Mouse (Mus musculus) hindbrain, embryonic 14.5 days (tissue): Measurements from ENCODE around the gene Flad1. TPM values are rescaled to one million over a fixed set of nuclear protein-coding genes. Genes with fewer than 3 reads are reported as not detected.

ENCODE experiments used
- ATAC-seq: fragments of 200-750 bp; cut with Nextera tagmentation; 2 replicates; pipeline ENCODE4 v1.8.0; 2017; ENCODE audit warnings: moderate number of reproducible peaks, mild to moderate bottlenecking, moderate TSS enrichment, moderate library complexity; ENCODE audit not compliant: low FRiP score
- DNase-seq: peaks from one replicate; pipeline ENCODE4 v3.0.0-alpha.2; 2015; ENCODE audit warnings: low spot score
- H3K27ac ChIP-seq: fragments of 300-500 bp; sonication (generic); 2 replicates; pipeline ENCODE4 v1.5.1; 2014; ENCODE audit warnings: mild to moderate bottlenecking, moderate library complexity
- H3K27me3 ChIP-seq: fragments of 300-500 bp; sonication (generic); 2 replicates; pipeline ENCODE4 v1.6.1; 2014; ENCODE audit warnings: mild to moderate bottlenecking, low read length, mixed read lengths; ENCODE audit not compliant: control insufficient read depth, insufficient read depth
- H3K36me3 ChIP-seq: fragments of 300-500 bp; sonication (generic); replicated peaks from 2 replicates; pipeline ENCODE4 v1.6.1; 2014; ENCODE audit not compliant: control insufficient read depth, insufficient read depth
- H3K4me1 ChIP-seq: fragments of 300-500 bp; sonication (generic); replicated peaks from 2 replicates; pipeline ENCODE4 v1.6.1; 2014; ENCODE audit warnings: antibody characterized with exemption, low read length, mixed read lengths; ENCODE audit not compliant: control insufficient read depth, insufficient read depth
- H3K4me2 ChIP-seq: fragments of 300-500 bp; sonication (generic); replicated peaks from 2 replicates; pipeline ENCODE4 v1.6.1; 2014; ENCODE audit warnings: mild to moderate bottlenecking, moderate library complexity
- H3K4me3 ChIP-seq: fragments of 300-500 bp; sonication (generic); replicated peaks from 2 replicates; pipeline ENCODE4 v1.5.1; 2014; ENCODE audit warnings: mild to moderate bottlenecking, low read length
- H3K9ac ChIP-seq: fragments of 300-500 bp; sonication (generic); 2 replicates; pipeline ENCODE4 v1.6.1; 2014
- H3K9me3 ChIP-seq: fragments of 300-500 bp; sonication (generic); 2 replicates; pipeline ENCODE4 v1.6.1; 2016; ENCODE audit warnings: low read length; ENCODE audit not compliant: control insufficient read depth
- WGBS: fragments of 180-500 bp; shearing (Covaris S2); extraction: QIAGEN DNeasy Blood & Tissue Kit; methylation state at CpG from one replicate; pipeline ENCODE4 v1.1.7; 2014; 5-methylcytosine and 5-hydroxymethylcytosine counted together
- polyA plus RNA-seq: library from polyadenylated mRNA; unstranded; fragments of >200 nt; fragmentation: Nextera tagmentation; extraction: Ambion mirVana; gene quantifications from 2 replicates; pipeline ENCODE4 v1.2.1, GENCODE M21; 2014

Flad1 gene
- polyA plus RNA-seq, 1 experiment from 2014 or later, result 30.8 TPM

- Histone ChIP-seq H3K27me3 (0 out of 2 replicates have a peak, but pooled peaks cover 5% of the 10 kb centered on the region), H3K4me2 (no peak overlapping the region), H3K27ac (no peak overlapping the region), H3K4me1 (peaks cover 26% of the 10 kb centered on the region), H3K4me3 (no peak overlapping the region), H3K9me3 (no peaks in the 10 kb centered on the region), H3K36me3 (no peaks in the 10 kb centered on the region), H3K9ac (no peak overlapping the region)
- ATAC-seq, result no peak
- DNase-seq, result no peak
- WGBS, result 71% methylated on average over 11 of the region's 11 CpGs
Measured at GRCm38 (mm10) chr3:89388134-89388881, 23.4 kb downstream of the Flad1 start.

GRCm38 (mm10) chr3:89387632-89388031, 24.0 kb downstream of the Flad1 start:
- Histone ChIP-seq H3K4me1 (peaks cover 21% of the 10 kb centered on the region), H3K27ac (no peak overlapping the region), H3K27me3 (0 out of 2 replicates have a peak, but pooled peaks cover 5% of the 10 kb centered on the region), H3K4me2 (no peak overlapping the region), H3K9me3 (no peaks in the 10 kb centered on the region), H3K36me3 (no peaks in the 10 kb centered on the region), H3K4me3 (no peak overlapping the region), H3K9ac (no peak overlapping the region)
- DNase-seq (no peak), ATAC-seq (no peak)
- WGBS, result 80% methylated on average over 11 of the region's 11 CpGs

- Histone ChIP-seq H3K4me3 (no peak overlapping the region), H3K4me2 (no peak overlapping the region), H3K36me3 (no peaks in the 10 kb centered on the region), H3K9ac (no peak overlapping the region), H3K4me1 (peaks cover 14% of the 10 kb centered on the region), H3K9me3 (no peaks in the 10 kb centered on the region), H3K27ac (no peak overlapping the region), H3K27me3 (no peaks in the 10 kb centered on the region)
- no peak for ATAC-seq
- 52% methylated on average over 16 of the region's 17 CpGs for WGBS
- no peak for DNase-seq
Measured at GRCm38 (mm10) chr3:89386438-89387420, 24.9 kb downstream of the Flad1 start.

DNA sequence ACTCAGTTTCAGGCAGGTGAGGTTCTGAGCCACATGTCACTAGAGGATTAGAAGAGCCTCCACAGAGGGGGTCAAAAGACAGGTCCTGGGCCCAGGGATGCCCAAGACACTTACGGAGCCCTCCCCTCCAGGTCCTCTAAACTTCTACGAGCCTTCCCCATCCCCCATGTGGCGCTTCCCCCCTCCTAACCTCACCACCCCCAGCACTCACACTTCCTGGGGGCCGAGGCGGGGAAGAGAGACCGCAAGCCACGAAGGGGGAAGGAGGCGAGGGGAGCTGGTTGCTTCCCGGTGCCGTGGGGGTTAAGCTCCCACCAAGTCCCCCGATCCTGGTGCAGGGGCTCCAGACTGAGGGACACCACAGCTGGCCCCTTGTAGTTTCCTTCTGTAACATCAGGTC, 26.2 kb downstream of the Flad1 start:
- no peaks in the 10 kb centered on the region for H3K9me3 ChIP-seq
- no peaks in the 10 kb centered on the region for H3K27me3 ChIP-seq
- H3K36me3 ChIP-seq, result no peaks in the 10 kb centered on the region
- ATAC-seq (no peak), DNase-seq (no peak)
- H3K27ac ChIP-seq, result no peak overlapping the region
- H3K4me3 ChIP-seq, result no peak overlapping the region
- WGBS, result 45% methylated on average over 11 of the region's 11 CpGs
- H3K4me2 ChIP-seq, result no peak overlapping the region
- no peak overlapping the region for H3K9ac ChIP-seq
- H3K4me1 ChIP-seq, result peaks cover under 1% of the 10 kb centered on the region; the same call in 1 of the 2 replicates

GRCm38 (mm10) chr3:89384331-89385076, 27.2 kb downstream of the Flad1 start:
- ATAC-seq (no peak), DNase-seq (no peak)
- no peaks in the 10 kb centered on the region for H3K4me1 ChIP-seq
- WGBS, result 77% methylated on average over 12 of the region's 12 CpGs
- no peaks in the 10 kb centered on the region for H3K36me3 ChIP-seq
- no peak overlapping the region for H3K4me3 ChIP-seq
- H3K9me3 ChIP-seq, result no peaks in the 10 kb centered on the region
- no peak overlapping the region for H3K27ac ChIP-seq
- H3K4me2 ChIP-seq, result no peak overlapping the region
- H3K27me3 ChIP-seq, result no peaks in the 10 kb centered on the region
- H3K9ac ChIP-seq, result no peak overlapping the region

DNA sequence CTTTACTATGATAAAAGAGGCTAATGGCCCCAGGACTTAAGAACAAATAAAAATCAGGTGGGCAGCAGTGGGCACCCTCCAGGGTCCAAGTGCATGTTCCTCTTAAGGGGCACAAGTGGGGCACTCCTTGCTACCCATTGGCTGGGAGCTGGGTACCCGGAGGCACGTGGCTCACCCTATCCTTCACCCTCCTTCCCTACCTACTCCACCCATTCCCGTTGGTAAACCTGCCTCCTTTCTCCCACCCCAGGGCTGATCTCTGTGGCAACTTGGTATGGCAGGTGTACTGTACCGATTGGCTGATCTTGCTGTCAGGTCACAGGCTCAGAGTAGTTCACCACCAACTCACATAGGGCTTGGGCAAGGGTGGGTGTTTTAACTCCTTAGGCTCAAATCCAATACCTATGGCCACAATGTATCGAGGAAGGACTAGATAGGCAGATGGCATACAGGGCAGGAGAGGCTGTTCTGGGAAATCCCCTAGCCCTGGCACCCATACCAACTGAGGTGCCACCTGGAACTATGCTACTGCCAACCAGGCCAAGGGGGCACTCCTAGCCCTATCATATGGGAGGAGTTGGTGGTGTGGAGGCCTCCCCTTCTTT, 27.9 kb downstream of the Flad1 start:
- H3K36me3 ChIP-seq, result no peaks in the 10 kb centered on the region
- 88% methylated on average over 5 of the region's 5 CpGs for WGBS
- H3K4me2 ChIP-seq, result no peak overlapping the region
- no peak overlapping the region for H3K9ac ChIP-seq
- no peaks in the 10 kb centered on the region for H3K9me3 ChIP-seq
- no peak overlapping the region for H3K27ac ChIP-seq
- DNase-seq (no peak), ATAC-seq (no peak)
- H3K4me3 ChIP-seq, result no peak overlapping the region
- H3K27me3 ChIP-seq, result no peaks in the 10 kb centered on the region
- H3K4me1 ChIP-seq, result peaks cover 5% of the 10 kb centered on the region

DNA sequence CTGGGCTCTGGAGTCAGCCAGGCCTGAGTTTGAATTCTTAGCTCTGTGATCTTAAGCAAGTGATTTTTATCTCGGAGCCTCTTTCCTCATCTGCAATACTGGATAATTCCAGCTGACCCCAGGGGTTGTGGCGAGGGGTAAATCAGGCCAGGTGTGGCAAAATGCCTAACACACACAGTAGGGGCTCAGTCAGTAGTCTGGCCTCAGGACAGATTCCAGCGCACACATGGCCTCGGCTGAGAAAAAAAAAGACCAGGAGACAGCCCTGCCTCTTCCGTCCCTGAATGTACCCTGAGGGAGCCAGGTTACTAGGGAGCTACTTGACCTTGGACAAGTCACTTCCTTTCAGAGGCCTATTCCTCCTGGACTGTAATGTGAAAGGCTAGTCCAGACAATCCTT, 28.7 kb downstream of the Flad1 start:
- no peak overlapping the region for H3K27ac ChIP-seq
- DNase-seq, result no peak
- H3K9me3 ChIP-seq, result no peaks in the 10 kb centered on the region
- H3K9ac ChIP-seq, result no peak overlapping the region
- H3K4me1 ChIP-seq, result peaks cover 13% of the 10 kb centered on the region
- no peaks in the 10 kb centered on the region for H3K27me3 ChIP-seq
- no peaks in the 10 kb centered on the region for H3K36me3 ChIP-seq
- no peak overlapping the region for H3K4me3 ChIP-seq
- ATAC-seq, result no peak
- WGBS, result 79% methylated on average over 5 of the region's 5 CpGs
- no peak overlapping the region for H3K4me2 ChIP-seq

DNA sequence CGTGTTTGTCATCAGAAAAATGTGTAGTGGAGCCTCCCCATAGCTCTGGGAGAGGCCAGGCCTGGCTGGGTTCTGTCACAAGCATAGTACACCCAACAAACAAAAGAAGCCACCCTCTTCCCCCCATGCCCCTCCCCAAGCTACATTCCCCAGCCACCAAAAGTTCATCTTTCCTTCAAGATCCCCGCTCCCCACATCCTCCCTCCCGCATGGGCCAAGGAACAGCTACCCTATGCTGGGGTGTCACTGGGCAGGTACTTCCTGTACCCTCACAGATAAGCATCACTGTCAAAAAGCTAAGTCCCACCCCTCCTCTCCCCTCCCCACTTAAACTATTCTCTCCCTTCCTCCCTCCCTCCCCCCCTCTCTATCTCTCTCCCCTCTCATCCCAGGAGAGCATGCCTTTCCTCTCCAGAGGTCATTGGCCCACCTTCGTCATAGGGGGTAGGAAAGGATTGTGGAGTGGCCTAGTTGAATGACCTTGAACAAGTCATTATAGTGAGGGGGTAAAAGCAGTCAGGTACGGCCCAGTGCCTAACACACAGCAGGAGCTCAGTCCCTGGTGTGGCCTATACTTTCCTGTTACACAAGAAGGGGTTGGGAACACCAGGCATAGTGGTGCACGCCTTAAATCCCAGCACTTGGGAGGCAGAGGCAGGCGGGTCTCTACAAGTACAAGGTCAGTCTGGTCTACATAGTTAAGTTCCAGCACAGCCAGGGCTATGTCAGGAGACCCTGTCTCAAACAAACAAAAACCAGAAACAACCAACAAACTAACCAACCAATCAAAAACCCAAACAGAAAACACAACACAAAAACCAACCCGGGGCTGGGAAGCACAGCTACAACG, 29.4 kb downstream of the Flad1 start:
- WGBS, result 90% methylated on average over 9 of the region's 9 CpGs
- DNase-seq, result no peak
- Histone ChIP-seq H3K4me2 (no peak overlapping the region), H3K27me3 (no peaks in the 10 kb centered on the region), H3K27ac (no peak overlapping the region), H3K4me1 (peaks cover 14% of the 10 kb centered on the region), H3K9me3 (no peaks in the 10 kb centered on the region), H3K9ac (no peak overlapping the region), H3K36me3 (no peaks in the 10 kb centered on the region), H3K4me3 (no peak overlapping the region)
- no peak for ATAC-seq
